Mouse (Mus musculus): ENCODE measurements around the gene Iqub. TPM values are rescaled to one million over a fixed set of nuclear protein-coding genes. Genes with fewer than 3 reads are reported as not detected.

Iqub gene
- total and polyA plus RNA-seq, 2 experiments from 2014 or later = 1.5 to 1.6 TPM

- Histone ChIP-seq H3K27ac (ENCODE audit: low read depth, low read length) (no peak overlapping the region), H3K9ac (no peak overlapping the region), H3K4me3 (ENCODE audit: low read depth, low read length) (peak overlapping the region; percentile 20; the same call in 1 of the 2 replicates), H3K9me3 (ENCODE audit: low read length) (no peaks in the 10 kb centered on the region), H3K36me3 (ENCODE audit: insufficient read depth) (no peaks in the 10 kb centered on the region), H3K27me3 (ENCODE audit: insufficient read depth, low read length) (no peaks in the 10 kb centered on the region; the same call in 1 of the 2 replicates), H3K4me2 (ENCODE audit: low read depth) (peak overlapping the region; percentile 37), H3K4me1 (ENCODE audit: insufficient read depth) (no peaks in the 10 kb centered on the region)
- WGBS = 21% methylated on average over 4 of the region's 4 CpGs
- DNase-seq (peak; percentile 80), ATAC-seq (no peak)
- TF ChIP-seq CTCF (IDR thresholded peaks at IDR 0.05; ENCODE audit: low read depth) = peak; percentile 81
These were observed 15.3 kb upstream of the Iqub start for GRCm38 (mm10) chr6:24530166-24530565.

DNA sequence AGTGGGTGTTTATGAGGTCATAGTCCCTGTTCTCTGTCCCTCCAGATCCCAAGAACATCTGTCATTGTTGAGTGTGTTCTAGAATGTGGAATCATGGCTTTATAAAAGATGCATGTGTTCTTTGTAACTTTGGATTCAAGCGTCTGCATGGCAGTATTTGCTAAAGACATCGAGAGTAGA lies 13.1 kb upstream of the Iqub start, which contains the start of gene Asb15:
Gene Asb15, plus strand, starts transcription at position 81 of the 180 bp plus-strand sequence.
- peak within 1 kb of the TSS; percentile 64 for H3K4me2 ChIP-seq (ENCODE audit: low read depth)
- no peaks in the 10 kb centered on the region for H3K9me3 ChIP-seq (ENCODE audit: low read length)
- H3K27ac ChIP-seq (ENCODE audit: low read depth, low read length) = peak within 1 kb of the TSS; percentile 66
- TF ChIP-seq CTCF (IDR thresholded peaks at IDR 0.05; ENCODE audit: low read depth) = no peak
- WGBS = 51% methylated on average over 2 of the region's 2 CpGs
- H3K9ac ChIP-seq = peak within 1 kb of the TSS; percentile 65
- no peaks in the 10 kb centered on the region; the same call in 1 of the 2 replicates for H3K27me3 ChIP-seq (ENCODE audit: insufficient read depth, low read length)
- no peaks in the 10 kb centered on the region for H3K4me1 ChIP-seq (ENCODE audit: insufficient read depth)
- peak within 1 kb of the TSS; percentile 76 for H3K4me3 ChIP-seq (ENCODE audit: low read depth, low read length)
- DNase-seq (no peak), ATAC-seq (no peak)
- peaks cover 6% of the 10 kb centered on the region; the same call in 1 of the 2 replicates for H3K36me3 ChIP-seq (ENCODE audit: insufficient read depth)

DNA sequence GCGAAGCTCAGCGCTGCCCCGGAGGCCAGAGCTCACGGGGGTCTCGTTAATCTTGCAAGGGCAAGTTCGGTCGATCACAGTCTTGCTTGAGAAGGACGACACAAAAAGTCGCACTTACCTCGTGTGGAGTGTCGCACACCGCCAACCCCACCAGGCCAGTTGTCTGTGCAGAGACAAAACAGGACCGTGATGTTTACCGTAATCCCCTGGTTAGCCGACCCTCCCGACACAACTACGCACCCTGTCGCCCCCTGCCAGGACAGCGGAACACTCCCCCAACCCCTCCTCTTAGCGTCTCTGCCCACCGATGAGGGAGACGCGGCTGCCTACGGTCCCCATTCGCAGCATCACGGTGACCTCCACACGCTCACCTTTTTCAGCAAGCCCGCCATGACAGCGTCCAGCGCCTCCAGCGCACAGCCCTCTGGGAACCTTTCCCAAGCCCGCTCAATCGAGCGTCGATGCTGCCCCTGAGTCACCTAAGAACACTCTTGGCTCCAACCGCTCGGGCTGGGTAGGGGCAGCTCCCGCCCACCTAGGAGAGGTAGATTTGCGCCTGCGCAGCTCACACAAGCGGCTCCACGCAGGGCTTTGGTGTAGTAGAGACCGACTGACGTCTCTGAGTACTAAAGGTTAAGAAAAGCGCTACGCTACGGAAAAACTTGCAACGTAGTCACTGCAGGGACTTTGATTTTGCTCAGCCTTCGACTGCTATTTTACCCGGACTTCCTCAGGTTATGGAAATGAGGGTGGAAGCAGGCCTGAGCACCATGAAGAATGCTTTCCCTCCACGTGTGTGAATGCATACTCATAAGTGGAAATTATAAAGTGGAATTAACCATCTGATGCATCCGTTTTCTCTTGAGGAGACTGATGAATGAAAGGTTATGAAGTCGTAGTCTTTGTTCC lies 12.5 kb upstream of the Iqub start, which contains the start of gene Ndufa5:
Gene Ndufa5, minus strand, starts transcription at position 859 of the 909 bp plus-strand sequence.
- DNase-seq (peak; percentile 97), ATAC-seq (peak; percentile 99)
- TF ChIP-seq CTCF (IDR thresholded peaks at IDR 0.05; ENCODE audit: low read depth) = peak; percentile 36; the same call in 1 of the 2 replicates
- peaks cover 7% of the 10 kb centered on the region; the same call in 1 of the 2 replicates for H3K36me3 ChIP-seq (ENCODE audit: insufficient read depth)
- H3K4me3 ChIP-seq (ENCODE audit: low read depth, low read length) = peak within 1 kb of the TSS; percentile 76
- no peaks in the 10 kb centered on the region for H3K4me1 ChIP-seq (ENCODE audit: insufficient read depth)
- H3K27ac ChIP-seq (ENCODE audit: low read depth, low read length) = peak within 1 kb of the TSS; percentile 66
- no peaks in the 10 kb centered on the region; the same call in 1 of the 2 replicates for H3K27me3 ChIP-seq (ENCODE audit: insufficient read depth, low read length)
- H3K9ac ChIP-seq = peak within 1 kb of the TSS; percentile 65
- 2% methylated on average over 53 of the region's 53 CpGs for WGBS
- H3K4me2 ChIP-seq (ENCODE audit: low read depth) = peak within 1 kb of the TSS; percentile 64
- no peaks in the 10 kb centered on the region for H3K9me3 ChIP-seq (ENCODE audit: low read length)

DNA sequence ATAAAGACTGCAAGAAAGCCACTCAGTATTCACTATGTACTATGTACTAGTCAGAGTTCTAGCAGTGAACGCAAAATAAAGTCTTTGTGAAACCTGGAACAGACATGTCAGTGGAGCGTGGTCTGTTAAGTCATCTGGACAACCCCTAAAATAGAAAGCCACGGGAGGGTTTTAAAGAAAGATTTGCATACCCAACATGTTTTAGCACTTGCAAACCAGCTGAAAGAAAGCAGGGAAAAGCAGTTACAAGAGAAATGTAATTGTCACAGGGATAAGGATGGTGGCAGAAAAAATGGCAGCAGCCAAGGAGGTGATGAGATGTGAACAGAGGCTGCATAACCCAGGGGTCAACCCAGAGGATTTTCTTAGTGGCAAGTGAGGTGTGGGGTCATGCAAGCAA lies 10.8 kb upstream of the Iqub start:
- no peak for TF ChIP-seq CTCF (IDR thresholded peaks at IDR 0.05; ENCODE audit: low read depth)
- Histone ChIP-seq H3K36me3 (ENCODE audit: insufficient read depth) (peaks cover 18% of the 10 kb centered on the region), H3K27me3 (ENCODE audit: insufficient read depth, low read length) (no peaks in the 10 kb centered on the region), H3K27ac (ENCODE audit: low read depth, low read length) (no peak overlapping the region), H3K4me2 (ENCODE audit: low read depth) (peak overlapping the region; percentile 64; the same call in 1 of the 2 replicates), H3K9me3 (ENCODE audit: low read length) (no peaks in the 10 kb centered on the region), H3K4me3 (ENCODE audit: low read depth, low read length) (no peak overlapping the region), H3K9ac (no peak overlapping the region), H3K4me1 (ENCODE audit: insufficient read depth) (no peaks in the 10 kb centered on the region)
- WGBS = 76% methylated on average over 3 of the region's 3 CpGs
- ATAC-seq = no peak
- no peak for DNase-seq

GRCm38 (mm10) chr6:24516197-24516596 lies 1.3 kb upstream of the Iqub start:
- DNase-seq = peak; percentile 68
- no peak overlapping the region for H3K27ac ChIP-seq (ENCODE audit: low read depth, low read length)
- ATAC-seq = peak; percentile 74
- peaks cover 9% of the 10 kb centered on the region for H3K4me1 ChIP-seq (ENCODE audit: insufficient read depth)
- no peak overlapping the region for H3K9ac ChIP-seq
- no peaks in the 10 kb centered on the region for H3K27me3 ChIP-seq (ENCODE audit: insufficient read depth, low read length)
- no peaks in the 10 kb centered on the region for H3K9me3 ChIP-seq (ENCODE audit: low read length)
- peak; percentile 71 for TF ChIP-seq CTCF (IDR thresholded peaks at IDR 0.05; ENCODE audit: low read depth)
- no peak overlapping the region for H3K4me3 ChIP-seq (ENCODE audit: low read depth, low read length)
- 45% methylated on average over 2 of the region's 2 CpGs for WGBS
- H3K36me3 ChIP-seq (ENCODE audit: insufficient read depth) = peaks cover 8% of the 10 kb centered on the region; the same call in 1 of the 2 replicates
- no peak overlapping the region for H3K4me2 ChIP-seq (ENCODE audit: low read depth)

GRCm38 (mm10) chr6:24504141-24504540 lies 10.7 kb downstream of the Iqub start:
- Histone ChIP-seq H3K4me1 (ENCODE audit: insufficient read depth) (no peaks in the 10 kb centered on the region), H3K27ac (ENCODE audit: low read depth, low read length) (no peak overlapping the region), H3K4me2 (ENCODE audit: low read depth) (no peak overlapping the region), H3K9me3 (ENCODE audit: low read length) (no peaks in the 10 kb centered on the region), H3K4me3 (ENCODE audit: low read depth, low read length) (no peak overlapping the region), H3K27me3 (ENCODE audit: insufficient read depth, low read length) (no peaks in the 10 kb centered on the region), H3K9ac (no peak overlapping the region), H3K36me3 (ENCODE audit: insufficient read depth) (no peaks in the 10 kb centered on the region)
- no peak for DNase-seq
- WGBS = 63% methylated on average over 2 of the region's 2 CpGs
- no peak for ATAC-seq
- no peak for TF ChIP-seq CTCF (IDR thresholded peaks at IDR 0.05; ENCODE audit: low read depth)

DNA sequence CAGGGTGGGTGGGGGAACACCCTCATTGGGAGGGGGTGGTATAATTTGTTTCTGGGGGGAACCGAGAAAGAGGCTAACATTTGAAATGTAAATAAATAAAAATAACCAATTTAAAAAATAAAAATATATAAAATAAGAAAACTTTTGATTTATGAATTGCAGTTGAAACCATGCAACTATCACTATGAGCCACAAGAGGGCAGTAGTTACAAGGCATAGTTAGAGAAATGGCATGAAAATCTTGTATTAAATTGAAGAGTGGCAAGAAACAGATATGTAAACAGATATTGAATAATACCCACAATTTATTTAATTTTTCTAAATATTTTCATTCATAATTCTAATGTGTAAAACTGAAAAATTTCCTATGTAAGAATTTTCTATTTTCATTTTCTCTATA lies 24.5 kb downstream of the Iqub start:
- no peaks in the 10 kb centered on the region for H3K27me3 ChIP-seq (ENCODE audit: insufficient read depth, low read length)
- H3K9ac ChIP-seq = no peak overlapping the region
- peak; percentile 69 for TF ChIP-seq CTCF (IDR thresholded peaks at IDR 0.05; ENCODE audit: low read depth)
- H3K4me2 ChIP-seq (ENCODE audit: low read depth) = no peak overlapping the region
- no peak overlapping the region for H3K4me3 ChIP-seq (ENCODE audit: low read depth, low read length)
- DNase-seq (peak; percentile 53), ATAC-seq (no peak)
- H3K27ac ChIP-seq (ENCODE audit: low read depth, low read length) = no peak overlapping the region
- H3K36me3 ChIP-seq (ENCODE audit: insufficient read depth) = no peaks in the 10 kb centered on the region
- 18% methylated on average over 1 of the region's 1 CpGs for WGBS
- H3K4me1 ChIP-seq (ENCODE audit: insufficient read depth) = no peaks in the 10 kb centered on the region
- H3K9me3 ChIP-seq (ENCODE audit: low read length) = no peaks in the 10 kb centered on the region

All from forebrain, postnatal 0 days (tissue).